Mouse (Mus musculus) kidney, embryonic 15.5 days (tissue): ENCODE data around the gene Dapp1. TPM values are rescaled to one million over a fixed set of nuclear protein-coding genes. Genes with fewer than 3 reads are reported as not detected.

ENCODE experiments used
- ATAC-seq: fragments of 200-750 bp; cut with Nextera tagmentation; replicated peaks from 2 replicates; pipeline ENCODE4 v1.8.0; 2017; ENCODE audit warnings: moderate TSS enrichment; ENCODE audit not compliant: low FRiP score
- H3K27ac ChIP-seq: fragments of 300-500 bp; sonication (generic); 2 replicates; pipeline ENCODE4 v1.5.1; 2015; ENCODE audit warnings: mild to moderate bottlenecking, inconsistent platforms
- H3K27me3 ChIP-seq: fragments of 300-500 bp; sonication (generic); 2 replicates; pipeline ENCODE4 v1.6.1; 2015; ENCODE audit warnings: inconsistent platforms
- H3K36me3 ChIP-seq: fragments of 300-500 bp; sonication (generic); 2 replicates; pipeline ENCODE4 v1.6.1; 2015; ENCODE audit warnings: inconsistent platforms
- H3K4me1 ChIP-seq: fragments of 300-500 bp; sonication (generic); 2 replicates; pipeline ENCODE4 v1.6.1; 2015; ENCODE audit warnings: inconsistent platforms
- H3K4me2 ChIP-seq: fragments of 300-500 bp; sonication (generic); 2 replicates; pipeline ENCODE4 v1.6.1; 2015; ENCODE audit warnings: moderate library complexity, mild to moderate bottlenecking, inconsistent platforms
- H3K4me3 ChIP-seq: fragments of 300-500 bp; sonication (generic); replicated peaks from 2 replicates; pipeline ENCODE4 v1.5.1; 2015; ENCODE audit warnings: mild to moderate bottlenecking, inconsistent platforms
- H3K9ac ChIP-seq: fragments of 300-500 bp; sonication (generic); 2 replicates; pipeline ENCODE4 v1.6.1; 2015; ENCODE audit warnings: mild to moderate bottlenecking, inconsistent platforms
- H3K9me3 ChIP-seq: fragments of 300-500 bp; sonication (generic); replicated peaks from 2 replicates; pipeline ENCODE4 v1.6.1; 2016; ENCODE audit warnings: inconsistent platforms
- WGBS: fragments of 180-500 bp; shearing (Covaris S2); methylation state at CpG from one replicate; pipeline ENCODE4 v1.1.7; 2015; ENCODE audit warnings: mixed read lengths; 5-methylcytosine and 5-hydroxymethylcytosine counted together
- polyA plus RNA-seq: library from polyadenylated mRNA; unstranded; fragments of >200 nt; fragmentation: Nextera tagmentation; extraction: Ambion mirVana; gene quantifications from 2 replicates; pipeline ENCODE4 v1.2.1, GENCODE M21; 2015

Gene Dapp1
- polyA plus RNA-seq = 9.2 and 9.8 TPM in 2 replicates

DNA sequence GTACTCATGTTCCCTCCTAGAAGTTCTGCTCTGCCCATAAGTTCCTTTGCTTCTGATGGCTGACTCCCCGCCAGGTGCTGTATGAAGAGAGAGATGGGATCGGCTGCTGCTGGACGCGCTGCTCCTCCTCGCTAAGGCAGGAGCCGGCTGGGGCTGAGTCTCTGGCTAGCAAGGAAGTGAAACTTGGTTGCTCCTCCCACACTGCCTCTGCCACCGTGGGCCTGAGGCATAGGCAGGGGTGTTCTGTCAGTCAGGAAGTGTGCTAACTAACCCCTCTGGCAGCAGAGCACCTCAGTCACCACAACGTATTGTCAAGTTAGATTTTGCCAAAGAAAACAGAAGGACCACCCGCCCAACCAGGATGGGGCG is at the start of gene Dapp1:
Gene Dapp1 (minus strand): TSS at position 164 of the 369 bp plus-strand sequence.
- Histone ChIP-seq H3K4me1 (peaks cover 24% of the 10 kb centered on the region), H3K9me3 (no peaks in the 10 kb centered on the region), H3K27ac (peak within 1 kb of the TSS; percentile 85), H3K27me3 (no peaks in the 10 kb centered on the region), H3K9ac (peak within 1 kb of the TSS; percentile 38), H3K36me3 (no peaks in the 10 kb centered on the region), H3K4me3 (peak within 1 kb of the TSS; percentile 51), H3K4me2 (peak within 1 kb of the TSS; percentile 70)
- peak; percentile 89 for ATAC-seq
- WGBS = 9% methylated on average over 10 of the region's 10 CpGs

GRCm38 (mm10) chr3:138030563-138030962 is 49.2 kb upstream of the Dapp1 start:
- Histone ChIP-seq H3K9me3 (no peaks in the 10 kb centered on the region), H3K27me3 (no peaks in the 10 kb centered on the region), H3K9ac (no peak overlapping the region), H3K27ac (no peak overlapping the region), H3K4me2 (no peak overlapping the region), H3K4me3 (no peak overlapping the region), H3K36me3 (no peaks in the 10 kb centered on the region), H3K4me1 (0 out of 2 replicates have a peak, but pooled peaks cover 4% of the 10 kb centered on the region)
- no peak for ATAC-seq
- WGBS = 67% methylated on average over 6 of the region's 6 CpGs

DNA sequence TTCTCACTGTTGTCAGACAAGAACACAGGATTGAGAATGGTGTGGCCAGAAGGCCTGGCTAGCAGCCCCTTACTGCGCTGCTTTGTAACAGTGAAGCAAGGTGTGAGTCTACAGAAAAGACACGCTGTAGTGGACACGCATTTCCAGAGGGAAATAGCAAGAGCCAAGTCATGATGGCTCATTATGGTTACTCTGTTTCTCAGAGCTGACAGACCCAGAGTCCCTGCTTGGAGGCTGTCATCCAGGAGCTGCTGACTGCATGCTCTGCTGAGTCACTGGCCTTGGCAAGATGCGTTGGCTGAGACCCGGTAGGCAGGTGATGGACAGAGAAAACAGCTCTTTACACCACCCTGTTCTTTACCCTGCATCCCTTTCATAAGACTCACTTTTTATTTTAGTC is 48.0 kb upstream of the Dapp1 start:
- Histone ChIP-seq H3K9ac (no peak overlapping the region), H3K4me1 (0 out of 2 replicates have a peak, but pooled peaks cover 4% of the 10 kb centered on the region), H3K9me3 (no peaks in the 10 kb centered on the region), H3K36me3 (no peaks in the 10 kb centered on the region), H3K27me3 (no peaks in the 10 kb centered on the region), H3K4me2 (no peak overlapping the region), H3K27ac (no peak overlapping the region), H3K4me3 (no peak overlapping the region)
- no peak for ATAC-seq
- 84% methylated on average over 5 of the region's 5 CpGs for WGBS

GRCm38 (mm10) chr3:138027575-138028362 is 46.4 kb upstream of the Dapp1 start:
- no peak overlapping the region for H3K4me3 ChIP-seq
- H3K4me2 ChIP-seq = no peak overlapping the region
- WGBS = 76% methylated on average over 5 of the region's 5 CpGs
- H3K9me3 ChIP-seq = no peaks in the 10 kb centered on the region
- no peak for ATAC-seq
- H3K27ac ChIP-seq = no peak overlapping the region
- H3K36me3 ChIP-seq = no peaks in the 10 kb centered on the region
- H3K4me1 ChIP-seq = 0 out of 2 replicates have a peak, but pooled peaks cover 4% of the 10 kb centered on the region
- H3K27me3 ChIP-seq = no peaks in the 10 kb centered on the region
- H3K9ac ChIP-seq = no peak overlapping the region

GRCm38 (mm10) chr3:138026286-138026685 is 44.9 kb upstream of the Dapp1 start:
- no peak overlapping the region for H3K4me3 ChIP-seq
- no peak overlapping the region for H3K9ac ChIP-seq
- no peak overlapping the region for H3K4me2 ChIP-seq
- no peak for ATAC-seq
- no peaks in the 10 kb centered on the region for H3K9me3 ChIP-seq
- H3K27ac ChIP-seq = no peak overlapping the region
- no peaks in the 10 kb centered on the region for H3K27me3 ChIP-seq
- WGBS = 69% methylated on average over 10 of the region's 10 CpGs
- no peaks in the 10 kb centered on the region for H3K36me3 ChIP-seq
- 0 out of 2 replicates have a peak, but pooled peaks cover 4% of the 10 kb centered on the region for H3K4me1 ChIP-seq

DNA sequence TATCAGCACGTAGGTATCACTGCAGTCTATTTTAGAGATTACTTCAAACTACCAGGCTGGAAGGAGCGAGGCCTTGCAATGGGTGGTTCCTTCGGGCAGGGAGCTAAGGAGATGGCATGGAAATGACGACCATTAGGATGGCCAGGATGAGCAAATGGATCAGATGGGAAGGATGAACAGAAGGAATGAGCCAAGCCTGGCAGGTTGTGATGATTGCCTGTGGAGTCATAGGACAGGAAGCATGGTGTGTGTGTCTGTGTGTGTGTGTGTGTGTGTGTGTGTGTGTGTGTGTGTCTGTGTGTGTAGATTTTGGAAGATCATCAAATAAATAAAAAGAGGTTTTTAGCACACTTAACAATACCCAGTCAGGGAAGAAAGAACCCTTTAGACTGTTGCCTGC is 41.3 kb upstream of the Dapp1 start:
- no peak for ATAC-seq
- Histone ChIP-seq H3K27ac (no peak overlapping the region), H3K9ac (no peak overlapping the region), H3K4me2 (no peak overlapping the region), H3K9me3 (no peaks in the 10 kb centered on the region), H3K4me3 (no peak overlapping the region), H3K4me1 (0 out of 2 replicates have a peak, but pooled peaks cover 4% of the 10 kb centered on the region), H3K36me3 (no peaks in the 10 kb centered on the region), H3K27me3 (no peaks in the 10 kb centered on the region)
- 90% methylated on average over 4 of the region's 4 CpGs for WGBS

GRCm38 (mm10) chr3:138022003-138022402 is 40.7 kb upstream of the Dapp1 start:
- ATAC-seq = no peak
- H3K36me3 ChIP-seq = no peaks in the 10 kb centered on the region
- H3K9ac ChIP-seq = no peak overlapping the region
- 0 out of 2 replicates have a peak, but pooled peaks cover 4% of the 10 kb centered on the region for H3K4me1 ChIP-seq
- no peaks in the 10 kb centered on the region for H3K9me3 ChIP-seq
- no peak overlapping the region for H3K27ac ChIP-seq
- no peaks in the 10 kb centered on the region for H3K27me3 ChIP-seq
- H3K4me2 ChIP-seq = no peak overlapping the region
- WGBS = 67% methylated on average over 4 of the region's 4 CpGs
- no peak overlapping the region for H3K4me3 ChIP-seq

- WGBS = 69% methylated on average over 12 of the region's 12 CpGs
Measured at GRCm38 (mm10) chr3:138016810-138017209, 35.5 kb upstream of the Dapp1 start.

GRCm38 (mm10) chr3:138014725-138015124 is 33.4 kb upstream of the Dapp1 start:
- Histone ChIP-seq H3K9me3 (no peaks in the 10 kb centered on the region), H3K27me3 (no peaks in the 10 kb centered on the region), H3K4me1 (no peaks in the 10 kb centered on the region), H3K4me3 (no peak overlapping the region), H3K27ac (no peak overlapping the region), H3K4me2 (no peak overlapping the region), H3K36me3 (no peaks in the 10 kb centered on the region), H3K9ac (no peak overlapping the region)
- WGBS = 78% methylated on average over 2 of the region's 2 CpGs
- no peak for ATAC-seq

More at GRCm38 (mm10) chr3:138016810-138017209, 35.5 kb upstream of the Dapp1 start:
- Histone ChIP-seq H3K9ac (no peak overlapping the region), H3K27me3 (no peaks in the 10 kb centered on the region), H3K9me3 (no peaks in the 10 kb centered on the region), H3K27ac (0 out of 2 replicates have a peak overlapping the region, but pooled peaks have one; percentile 22), H3K4me1 (no peaks in the 10 kb centered on the region), H3K4me3 (no peak overlapping the region), H3K36me3 (no peaks in the 10 kb centered on the region), H3K4me2 (no peak overlapping the region)
- 0 out of 2 replicates have a peak, but pooled peaks have one; percentile 15 for ATAC-seq

- Histone ChIP-seq H3K27me3 (no peaks in the 10 kb centered on the region), H3K4me2 (no peak overlapping the region), H3K4me3 (no peak overlapping the region), H3K27ac (no peak overlapping the region), H3K4me1 (no peaks in the 10 kb centered on the region), H3K9me3 (no peaks in the 10 kb centered on the region), H3K9ac (no peak overlapping the region), H3K36me3 (no peaks in the 10 kb centered on the region)
- 59% methylated on average over 4 of the region's 4 CpGs for WGBS
- no peak for ATAC-seq
Measured at GRCm38 (mm10) chr3:138012351-138012750, 31.0 kb upstream of the Dapp1 start.

DNA sequence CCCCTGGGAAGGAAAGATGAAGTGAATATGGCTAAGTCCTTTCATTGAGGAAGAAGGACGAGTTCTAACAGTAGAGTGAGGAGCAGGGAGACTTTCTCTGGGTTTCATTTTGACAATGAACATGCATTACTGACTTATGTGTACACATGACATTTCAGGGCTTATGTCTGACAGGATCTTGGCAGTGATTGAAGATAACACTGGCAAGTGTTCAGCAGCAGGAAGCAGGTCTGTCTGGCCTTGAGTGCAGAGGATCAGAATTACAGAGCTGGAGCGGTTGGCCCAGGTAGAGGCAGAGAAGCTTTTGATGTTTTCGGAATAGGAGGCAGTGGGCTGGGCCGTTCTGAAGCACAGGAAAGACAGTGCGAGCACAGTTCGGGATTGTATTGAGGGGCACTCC is 26.8 kb upstream of the Dapp1 start:
- Histone ChIP-seq H3K9me3 (0 out of 2 replicates have a peak, but pooled peaks cover 6% of the 10 kb centered on the region), H3K27ac (no peak overlapping the region), H3K4me3 (no peak overlapping the region), H3K4me2 (no peak overlapping the region), H3K4me1 (0 out of 2 replicates have a peak, but pooled peaks cover 5% of the 10 kb centered on the region), H3K36me3 (no peaks in the 10 kb centered on the region), H3K9ac (no peak overlapping the region), H3K27me3 (no peaks in the 10 kb centered on the region)
- WGBS = 60% methylated on average over 6 of the region's 6 CpGs
- ATAC-seq = no peak

DNA sequence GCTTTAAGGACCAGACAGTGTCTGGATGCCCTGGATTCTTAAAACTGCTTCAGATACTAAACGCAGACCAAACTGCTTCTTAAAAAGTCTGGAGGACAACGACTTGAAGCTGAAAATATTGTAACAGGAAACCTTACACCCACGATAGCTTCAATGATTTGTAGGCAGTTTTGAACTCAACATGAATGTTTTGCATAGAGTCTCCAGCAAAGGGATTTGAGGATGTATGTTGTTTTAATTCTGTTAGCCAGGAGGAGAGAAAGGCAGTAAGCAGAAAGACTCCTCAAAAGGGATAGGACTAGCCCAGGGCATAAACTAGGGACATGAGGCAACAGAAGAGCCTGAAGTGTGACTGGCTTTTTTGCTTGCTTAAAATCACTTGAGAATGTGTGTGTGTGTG is 25.6 kb upstream of the Dapp1 start:
- H3K4me1 ChIP-seq = 0 out of 2 replicates have a peak, but pooled peaks cover 5% of the 10 kb centered on the region
- no peaks in the 10 kb centered on the region for H3K27me3 ChIP-seq
- no peak for ATAC-seq
- H3K4me2 ChIP-seq = no peak overlapping the region
- WGBS = 21% methylated on average over 3 of the region's 3 CpGs
- H3K4me3 ChIP-seq = no peak overlapping the region
- peak overlapping the region; percentile 33 for H3K27ac ChIP-seq
- 0 out of 2 replicates have a peak, but pooled peaks cover 6% of the 10 kb centered on the region for H3K9me3 ChIP-seq
- H3K36me3 ChIP-seq = no peaks in the 10 kb centered on the region
- H3K9ac ChIP-seq = no peak overlapping the region
